ENCODE assay signal across 12 mouse cellular contexts in genomic region chr10:45104535-45105079, GRCm38 (mm10). TPM values are rescaled to one million over a fixed set of nuclear protein-coding genes. Genes with fewer than 3 reads are reported as not detected.
DNase-seq lines count a peak whose midpoint lies in the region; ATAC-seq and TF ChIP-seq lines count a peak whose summit lies in the region.
"Had no signal": no experiment of that assay in that cellular context is flagged by ENCODE, and none has a peak within 500 bp of the region (broad histone marks: within the 10 kb centered on the region; RNA-seq: fewer than 3 reads in every experiment).

No protein-coding gene starts in this region.

- no peak overlapping the region for H3K4me2 ChIP-seq in forebrain, embryonic 14.5 days (ENCODE audit: low read length)
- no peak overlapping the region for H3K4me2 ChIP-seq in forebrain, embryonic 11.5 days (ENCODE audit: low read depth, low read length, severe bottlenecking)
- H3K4me2 ChIP-seq: limb, embryonic 13.5 days had no signal

- intact Hi-C loops in left cerebral cortex, postnatal 4 days (cut with DNase I), result no loop called here
- intact Hi-C loops in left cerebral cortex, adult 2 months (cut with DNase I), result no loop called here
- intact Hi-C loops in heart, postnatal 14 days (cut with DNase I), result no loop called here

- H3K27me3 ChIP-seq in forebrain, embryonic 14.5 days (replicated peaks; ENCODE audit: control insufficient read depth, insufficient read depth, low read length), result no peaks in the 10 kb centered on the region
- no peaks in the 10 kb centered on the region for H3K27me3 ChIP-seq in forebrain, embryonic 11.5 days (ENCODE audit: control insufficient read depth, insufficient read depth, low read length)
- H3K27me3 ChIP-seq: limb, embryonic 13.5 days had no signal

- TF ChIP-seq CTCF in left cerebral cortex, adult 2 months (IDR thresholded peaks at IDR 0.05), result no peak

- no peak overlapping the region for H3K9ac ChIP-seq in forebrain, embryonic 14.5 days (ENCODE audit: low read length)
- H3K9ac ChIP-seq in forebrain, embryonic 11.5 days (ENCODE audit: low read length), result no peak overlapping the region
- H3K9ac ChIP-seq: limb, embryonic 13.5 days had no signal

- H3K4me3 ChIP-seq in forebrain, embryonic 14.5 days (ENCODE audit: low read depth, low read length), result no peak overlapping the region
- no peak overlapping the region for H3K4me3 ChIP-seq in forebrain, embryonic 11.5 days (ENCODE audit: low read depth, low read length)
- H3K4me3 ChIP-seq in left cerebral cortex, adult 2 months, result no peak overlapping the region
- H3K4me3 ChIP-seq: gastrocnemius, adult 2 months; limb, embryonic 13.5 days had no signal

- WGBS in forebrain, embryonic 14.5 days, result 49% methylated on average over 4 of the region's 4 CpGs
- WGBS in forebrain, embryonic 11.5 days, result 89% methylated on average over 4 of the region's 4 CpGs

- DNase-seq in forebrain, embryonic 14.5 days (ENCODE audit: low spot score), result peak; percentile 22
- no peak for DNase-seq in forebrain, embryonic 11.5 days (ENCODE audit: low spot score)
- DNase-seq in left cerebral cortex, postnatal 4 days, result peak; percentile 25
- no peak for DNase-seq in left cerebral cortex, adult 2 months (ENCODE audit: extremely low spot score in 1 of 2, low spot score in 2 of 2)
- peak; percentile 10 for DNase-seq in CD4-positive, CD25-positive, alpha-beta regulatory T cell, adult 2 months (ENCODE audit: low read depth, low spot score)
- DNase-seq in heart, postnatal 14 days, result peak; percentile 19 to 44
- DNase-seq in Muller cell, postnatal 12 days (ENCODE audit: inconsistent ontology term), result no peak
- DNase-seq: gastrocnemius, adult 2 months; lung, postnatal 36 days; thymus, adult 2 months had no signal

- peaks cover 8% of the 10 kb centered on the region for H3K4me1 ChIP-seq in forebrain, embryonic 14.5 days (ENCODE audit: control insufficient read depth, insufficient read depth, low read length)
- H3K4me1 ChIP-seq in forebrain, embryonic 11.5 days (replicated peaks; ENCODE audit: control insufficient read depth, insufficient read depth, low read length), result no peaks in the 10 kb centered on the region

- no peaks in the 10 kb centered on the region for H3K9me3 ChIP-seq in forebrain, embryonic 14.5 days (replicated peaks; ENCODE audit: control insufficient read depth, low read length)
- H3K9me3 ChIP-seq in forebrain, embryonic 11.5 days (ENCODE audit: control insufficient read depth, low read length), result no peaks in the 10 kb centered on the region
- H3K9me3 ChIP-seq: limb, embryonic 13.5 days had no signal

- peak; percentile 24; the same call in 1 of the 2 replicates for ATAC-seq in forebrain, embryonic 14.5 days
- no peak for ATAC-seq in forebrain, embryonic 11.5 days (replicated peaks; ENCODE audit: low FRiP score)
- ATAC-seq in erythroid progenitor cell, adult 5-6 weeks (replicated peaks; ENCODE audit: low FRiP score, poor library complexity, severe bottlenecking), result no peak

- H3K36me3 ChIP-seq in forebrain, embryonic 14.5 days (ENCODE audit: control insufficient read depth, insufficient read depth, low read length), result peaks cover 25% of the 10 kb centered on the region
- no peaks in the 10 kb centered on the region; the same call in 1 of the 2 replicates for H3K36me3 ChIP-seq in forebrain, embryonic 11.5 days (ENCODE audit: control insufficient read depth, insufficient read depth, low read length)

- no peak overlapping the region for H3K27ac ChIP-seq in forebrain, embryonic 14.5 days (ENCODE audit: low read depth, low read length)
- no peak overlapping the region for H3K27ac ChIP-seq in forebrain, embryonic 11.5 days (ENCODE audit: low read depth, low read length)
- no peak overlapping the region for H3K27ac ChIP-seq in left cerebral cortex, adult 2 months
- H3K27ac ChIP-seq: gastrocnemius, adult 2 months; limb, embryonic 13.5 days had no signal

RNA-seq across cellular contexts. Expression of gene Prep, which starts 37.6 kb away (rescaled TPM):
- 14.2 and 16.7 TPM in 2 replicates for polyA plus RNA-seq in forebrain, embryonic 14.5 days (2014; fragmentation: Nextera tagmentation; extraction: Ambion mirVana)
- polyA plus RNA-seq in forebrain, embryonic 11.5 days (2014; fragmentation: Nextera tagmentation; extraction: Ambion mirVana), result 27.6 and 28.8 TPM in 2 replicates
- total RNA-seq in left cerebral cortex, postnatal 4 days (2021), result 10 to 100 TPM; 22.9 to 23.8 TPM
- total RNA-seq in left cerebral cortex, adult 2 months (2021), result 1 to 10 TPM; 7.9 to 8.3 TPM
- total RNA-seq in heart, postnatal 14 days (2021), result 10 to 100 TPM; 16.3 to 17.6 TPM
- total RNA-seq in erythroid progenitor cell, adult 5-6 weeks (2015; ENCODE audit: low replicate concordance), result 1.1 and 2.9 TPM in 2 replicates
- total RNA-seq in erythroid progenitor cell, adult 5-6 weeks (2017; ENCODE audit: low replicate concordance), result 1.8 and 2.3 TPM in 2 replicates

Comparison
In these comparisons a context has a peak if more than half of its experiments do, and no peak if none do; other contexts are left out.
1. DNase-seq: peak in forebrain, embryonic 14.5 days (single experiment), left cerebral cortex, postnatal 4 days (single experiment), CD4-positive, CD25-positive, alpha-beta regulatory T cell, adult 2 months (single experiment) and heart, postnatal 14 days (2 of 2); none in forebrain, embryonic 11.5 days (single experiment), left cerebral cortex, adult 2 months (0 of 2) and Muller cell, postnatal 12 days (single experiment).